Mouse (Mus musculus) liver, adult (tissue): ENCODE results near the gene Gast.

Experiments used
- GATA4 ChIP-seq: IDR thresholded peaks from 2 replicates; pipeline ENCODE4 v1.6.1; 2014; ENCODE audit warnings: mild to moderate bottlenecking, low read length; ENCODE audit not compliant: insufficient replicate concordance

Gast gene

GRCm38 (mm10) chr11:100355151-100355951 is 21.1 kb downstream of the Gast start:
- no peak for TF ChIP-seq GATA4

DNA sequence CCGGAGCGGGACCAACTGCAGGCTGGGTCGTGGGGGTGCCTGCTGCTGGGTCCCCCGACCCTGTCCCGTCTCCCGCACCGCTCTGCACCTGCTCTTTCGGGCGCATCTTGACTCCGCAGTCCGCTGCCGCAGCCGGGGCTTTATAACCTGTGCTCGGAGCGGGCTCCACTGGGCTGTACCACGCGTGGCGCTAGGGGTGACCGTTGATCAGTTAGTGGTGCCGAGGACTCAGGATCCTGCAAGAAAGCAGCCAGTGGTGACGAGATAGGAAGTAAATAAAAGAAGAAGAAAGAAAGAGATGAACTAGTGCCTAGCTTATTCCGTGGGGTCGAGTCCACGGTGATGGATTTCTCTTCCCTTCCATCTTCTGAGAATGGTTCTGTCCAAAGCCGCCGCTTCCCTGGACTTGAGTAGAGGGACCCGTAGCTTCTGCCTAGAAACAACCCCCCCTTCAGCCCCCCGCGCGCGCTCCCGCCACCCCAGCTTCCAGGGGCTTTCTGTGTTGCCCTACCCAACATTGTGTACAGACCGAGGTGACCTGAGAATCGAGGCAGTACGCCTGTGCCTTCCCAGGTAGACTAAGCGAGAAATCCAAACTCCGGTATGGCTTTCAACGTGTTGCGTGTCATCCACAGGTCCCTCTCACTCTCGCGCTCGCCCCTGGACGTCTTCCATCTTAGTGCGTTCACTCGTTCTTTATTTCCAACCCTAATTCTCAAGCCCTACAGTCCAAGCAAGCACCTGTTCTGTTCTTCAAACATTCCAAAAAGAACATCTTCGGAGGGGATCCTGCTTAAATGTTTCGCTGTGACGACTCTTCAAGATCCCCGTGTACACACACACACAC is 22.0 kb downstream of the Gast start, which contains the start of gene Hap1:
Gene Hap1 (minus strand): TSS at position 157 of the 847 bp plus-strand sequence.
- TF ChIP-seq GATA4, result no peak

DNA sequence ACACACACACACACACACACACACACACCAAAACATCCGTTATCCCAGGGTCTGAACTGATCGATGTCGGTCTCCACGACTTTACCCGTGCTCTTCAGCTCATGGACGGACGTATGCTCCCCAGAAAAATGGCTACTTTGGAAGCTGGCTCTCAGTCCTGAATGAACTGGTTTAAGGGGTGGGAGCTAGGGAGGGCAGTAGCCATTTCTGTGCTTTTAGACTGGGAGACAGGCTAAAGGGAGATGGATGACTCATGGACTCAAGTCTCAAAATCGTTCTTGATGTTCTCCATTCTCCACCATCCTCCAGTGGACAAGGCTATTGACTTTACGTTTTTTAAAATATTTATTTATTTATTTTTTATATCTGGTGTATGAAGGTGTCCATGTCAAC is 22.6 kb downstream of the Gast start:
- no peak for TF ChIP-seq GATA4

DNA sequence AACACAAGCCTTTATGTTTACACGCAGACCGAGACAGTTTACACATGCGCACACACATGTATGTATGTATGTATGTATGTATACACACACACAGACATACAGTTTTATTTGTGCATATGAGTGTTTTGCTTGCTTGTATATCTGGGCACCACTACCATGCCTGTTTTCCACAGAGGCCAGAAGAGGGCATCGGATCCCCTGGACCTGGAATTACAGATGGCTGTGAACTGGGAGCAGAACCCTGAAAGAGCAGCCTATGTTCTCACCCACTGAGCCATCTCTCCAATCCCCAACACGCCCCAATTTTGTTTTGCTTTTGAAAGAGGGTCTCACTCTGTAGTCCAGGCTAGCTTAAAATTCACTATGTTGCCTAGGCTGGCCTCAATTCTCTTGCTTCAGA is 23.2 kb downstream of the Gast start:
- no peak for TF ChIP-seq GATA4

DNA sequence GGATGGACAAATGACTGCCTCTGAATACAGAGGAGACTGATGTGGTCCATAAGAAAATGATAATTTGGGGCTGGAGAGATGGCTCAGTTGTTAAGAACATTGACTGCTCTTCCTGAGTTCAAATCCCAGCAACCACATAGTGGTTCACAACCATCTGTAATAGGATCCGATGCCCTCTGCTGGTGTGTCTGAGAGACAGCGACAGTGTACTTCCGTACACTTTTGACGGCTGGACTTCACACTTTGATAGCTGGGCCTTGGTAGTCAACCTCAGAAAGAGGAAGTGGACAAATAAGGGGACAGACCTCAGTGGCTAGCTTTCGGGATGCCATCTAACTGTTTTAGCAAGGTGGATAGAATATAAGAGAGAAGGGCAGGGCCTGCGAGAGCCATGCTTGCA is 26.0 kb downstream of the Gast start:
- no peak for TF ChIP-seq GATA4

DNA sequence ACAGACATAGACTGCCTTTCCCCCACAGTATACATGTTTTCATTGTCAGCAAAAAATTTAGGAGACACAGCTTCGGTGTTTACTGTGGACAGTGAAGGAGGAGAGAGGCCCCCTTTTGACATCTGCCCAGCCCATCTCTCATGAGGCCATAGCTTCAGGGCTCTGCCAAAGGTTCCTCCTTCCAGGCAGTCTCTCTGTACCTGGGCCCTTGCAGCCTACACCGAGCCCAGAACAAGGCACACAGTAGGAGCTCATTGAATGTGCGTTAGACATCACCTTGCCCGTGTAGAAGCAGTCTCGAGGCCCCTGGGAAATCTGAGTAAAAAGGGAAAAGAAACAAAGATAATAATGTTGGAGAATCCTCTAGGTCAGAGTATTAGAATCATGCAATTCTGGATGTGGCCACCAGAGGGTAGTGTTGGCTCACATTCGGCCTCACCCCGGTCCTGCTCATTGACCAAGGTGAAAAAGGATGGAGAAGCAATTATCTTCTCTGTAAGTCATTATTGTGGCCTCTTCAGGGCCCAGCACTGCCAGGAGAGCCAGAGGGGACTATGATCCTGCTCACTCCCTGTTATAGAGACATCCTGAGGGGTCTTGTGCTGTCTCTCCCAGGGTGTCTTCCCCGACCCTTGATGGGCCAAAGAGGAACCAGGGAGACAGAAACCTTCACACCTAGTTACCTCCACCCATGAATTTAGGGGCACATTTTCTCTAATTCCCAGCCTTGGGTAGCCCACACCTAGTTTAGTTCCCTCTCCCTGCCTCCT is 28.2 kb downstream of the Gast start:
- no peak for TF ChIP-seq GATA4

GRCm38 (mm10) chr11:100362979-100363562 is 28.9 kb downstream of the Gast start:
- no peak for TF ChIP-seq GATA4

- no peak for TF ChIP-seq GATA4
These were observed 34.9 kb downstream of the Gast start for GRCm38 (mm10) chr11:100369145-100369544.

DNA sequence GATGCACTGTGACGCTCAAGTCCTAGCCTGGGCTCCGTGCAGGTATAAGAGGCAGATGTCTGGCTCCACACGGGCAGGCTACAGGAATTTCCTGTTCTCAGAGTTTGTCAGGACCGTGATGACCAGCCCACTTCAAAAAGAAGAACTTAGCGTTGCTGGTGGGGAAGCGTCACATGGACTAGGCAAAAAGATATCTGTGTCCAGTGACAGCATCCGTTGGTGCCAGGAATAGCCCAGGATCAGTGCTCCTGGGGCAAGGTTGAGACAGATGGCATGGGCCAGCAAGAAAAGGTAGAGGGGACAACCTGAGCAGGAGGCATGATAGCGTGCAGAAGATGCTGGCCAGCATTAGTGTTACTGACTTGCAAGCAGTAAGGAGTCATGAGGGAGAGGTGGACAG is 35.6 kb downstream of the Gast start:
- TF ChIP-seq GATA4, result no peak

DNA sequence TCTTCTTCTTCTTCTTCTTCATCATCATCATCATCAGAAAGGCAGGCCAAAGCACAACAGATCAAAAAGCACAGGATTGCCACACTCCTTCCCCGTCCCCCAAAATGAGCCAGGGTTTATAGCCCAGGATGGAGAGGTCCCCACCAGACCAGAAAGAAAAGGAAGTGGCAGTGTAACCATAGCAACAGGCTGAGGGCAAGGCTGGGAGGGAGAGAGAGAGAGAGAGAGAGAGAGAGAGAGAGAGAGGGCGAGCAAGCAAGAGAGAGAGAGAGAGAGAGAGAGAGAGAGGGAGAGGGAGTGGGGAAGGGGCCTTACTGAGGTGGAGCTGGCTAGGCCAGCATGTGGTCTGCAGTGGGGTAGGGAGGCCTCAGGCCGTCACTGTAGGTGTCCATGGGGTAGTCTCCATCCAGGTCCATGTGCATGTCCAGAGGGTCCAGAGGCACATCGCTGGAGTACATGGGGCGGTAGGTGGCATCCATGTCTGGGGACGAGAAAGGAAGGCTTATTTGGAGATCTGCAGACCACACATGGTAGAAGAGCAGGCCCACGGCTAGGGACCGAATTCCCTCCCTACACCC is 37.9 kb downstream of the Gast start:
- TF ChIP-seq GATA4, result no peak

DNA sequence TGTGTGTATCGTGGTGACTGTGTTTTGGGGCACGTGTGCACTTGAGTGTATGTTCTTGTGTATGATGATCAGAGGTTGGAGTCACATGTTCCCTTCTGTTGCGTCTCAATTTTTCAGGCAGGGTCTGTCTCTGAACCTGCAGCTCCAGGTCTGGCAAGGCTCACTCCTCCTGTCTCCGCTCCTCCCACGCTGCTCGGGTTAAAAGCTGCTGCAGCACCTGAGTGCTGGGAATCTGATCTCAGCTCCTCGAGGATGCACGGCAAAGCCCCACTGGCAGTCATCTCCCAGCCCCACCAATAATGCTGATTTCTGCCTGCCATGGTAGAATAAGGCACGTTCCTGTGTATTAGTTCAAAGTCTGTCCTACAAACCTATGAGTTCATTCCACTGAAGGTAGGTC is 40.9 kb downstream of the Gast start:
- no peak for TF ChIP-seq GATA4

GRCm38 (mm10) chr11:100376005-100376404 is 41.8 kb downstream of the Gast start:
- no peak for TF ChIP-seq GATA4

- no peak for TF ChIP-seq GATA4
These were observed 42.7 kb downstream of the Gast start for GRCm38 (mm10) chr11:100376746-100377389.

- TF ChIP-seq GATA4, result no peak
These were observed 43.8 kb downstream of the Gast start for GRCm38 (mm10) chr11:100377989-100378388.
